Mouse (Mus musculus): ENCODE results near the gene Pan2.
"Not testable (repeated sequence)": the region's sequence is repeated elsewhere in the genome, so short reads cannot be mapped to it uniquely, and the experiment has no call there.

Pan2 gene

DNA sequence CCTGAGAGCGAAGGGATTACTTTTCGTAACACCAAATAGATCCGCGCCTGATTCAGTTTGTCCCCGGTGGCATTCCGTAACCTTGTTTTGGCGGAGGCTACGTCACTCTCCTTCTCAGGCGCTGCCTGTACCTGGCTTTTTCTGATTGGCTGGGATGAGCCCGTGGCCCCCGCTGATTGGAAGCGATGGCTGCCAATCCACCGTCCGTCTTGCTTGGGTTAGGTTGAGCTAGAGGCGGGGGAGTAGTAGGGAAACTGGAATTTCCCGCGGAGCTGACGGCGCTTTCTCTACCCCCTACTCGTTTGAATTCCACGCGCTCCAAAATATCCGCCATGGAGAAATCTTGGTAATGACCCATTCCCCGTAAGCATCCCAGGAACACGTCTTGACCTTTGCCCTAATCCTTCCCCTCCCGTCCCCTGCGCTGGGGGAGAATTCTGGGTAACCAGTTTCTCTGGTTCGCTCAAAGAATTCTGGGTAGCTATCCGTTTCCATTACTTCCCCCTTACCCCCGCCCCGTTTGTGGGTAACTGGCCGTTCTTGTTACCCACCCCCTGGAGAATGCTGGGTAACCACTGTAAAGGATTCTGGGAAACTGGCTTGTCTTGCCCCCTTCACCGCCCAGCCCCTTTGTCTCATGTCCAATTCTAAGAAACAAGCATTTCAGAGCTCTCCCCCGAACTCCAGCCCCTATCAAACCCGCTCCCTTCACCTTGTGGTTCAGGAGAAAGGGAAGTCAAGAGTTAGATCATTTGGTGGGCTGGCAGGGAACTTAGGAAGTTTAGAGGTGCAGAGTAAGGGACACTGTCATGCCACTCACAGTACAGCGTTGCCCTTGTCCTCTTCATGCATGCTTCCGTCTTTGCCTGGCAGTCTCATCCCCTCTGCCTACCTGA lies at the start of gene Pan2:
Pan2 (plus strand) TSS at position 210 of the 896 bp plus-strand sequence.
- in situ Hi-C loops (cut with MboI), result no loop called here

DNA sequence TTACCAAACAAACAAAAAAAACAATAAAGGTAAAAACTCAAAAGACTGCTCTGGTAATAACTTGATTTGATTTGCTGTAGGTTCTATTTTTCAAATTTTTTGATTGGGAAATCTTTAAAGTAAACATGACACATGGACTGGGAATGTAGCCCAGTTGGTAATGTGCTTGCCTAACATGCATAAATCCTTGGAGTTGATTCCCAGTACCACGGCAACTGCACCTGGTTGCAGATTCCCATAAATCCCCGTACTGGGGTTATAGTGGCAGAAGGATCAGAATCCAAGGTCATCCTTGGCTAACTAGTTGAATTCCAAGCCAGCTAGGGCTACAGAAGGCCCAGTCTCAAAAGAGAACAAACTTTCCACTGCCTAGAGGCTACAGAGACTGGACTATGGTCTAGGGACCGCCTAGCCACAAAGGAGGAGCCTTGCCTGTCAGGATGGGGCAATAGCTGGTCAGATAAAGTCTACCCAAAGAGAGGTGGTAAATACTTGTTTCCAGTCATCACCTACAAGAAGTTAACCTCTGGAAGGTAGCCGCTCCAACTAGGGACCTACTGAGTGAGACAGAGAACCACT lies 49.4 kb upstream of the Pan2 start, which contains the start of gene Apon:
Apon (plus strand) TSS at position 420 of the 579 bp plus-strand sequence.
- in situ Hi-C loops (cut with MboI), result no loop called here

DNA sequence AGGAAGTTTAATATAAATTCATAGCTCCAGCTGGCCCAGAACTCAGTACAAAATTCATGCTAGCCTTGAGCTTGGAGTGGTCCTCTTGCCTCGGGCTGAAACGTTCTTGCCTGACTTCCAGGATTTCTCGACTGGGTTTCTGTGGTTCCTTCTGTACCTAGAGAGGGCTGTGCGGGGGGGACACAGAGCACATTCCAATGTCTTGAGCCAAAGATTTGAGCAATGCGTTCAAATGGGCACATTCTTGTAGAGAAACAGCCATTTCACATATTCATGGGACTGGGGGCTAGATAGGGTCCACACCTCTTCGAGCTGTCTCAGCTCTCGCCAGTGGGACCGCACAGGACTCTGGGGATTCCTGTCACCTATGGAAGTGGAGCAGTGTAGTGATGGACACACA lies 47.2 kb upstream of the Pan2 start:
- in situ Hi-C loops (cut with MboI), result no loop called here

DNA sequence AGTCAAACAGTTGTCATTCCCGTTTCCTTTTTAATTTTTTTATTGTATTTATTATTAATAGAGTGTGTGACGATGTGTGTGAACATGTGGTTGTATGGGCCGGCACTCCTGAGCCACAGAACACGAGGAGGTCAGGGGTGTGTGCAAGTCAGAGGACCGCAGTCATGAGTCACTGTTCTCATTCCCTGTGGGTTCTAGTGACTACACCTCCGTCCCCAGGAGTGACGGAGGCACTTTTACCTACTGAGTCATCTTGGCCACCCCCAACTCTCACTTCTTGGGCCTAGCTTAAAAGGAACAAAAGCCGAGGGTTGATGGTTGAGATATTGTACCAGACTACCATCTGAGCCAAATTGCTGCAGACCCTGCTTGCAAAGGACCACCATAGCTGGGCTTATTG lies 46.8 kb upstream of the Pan2 start:
- in situ Hi-C loops (cut with MboI), result no loop called here

DNA sequence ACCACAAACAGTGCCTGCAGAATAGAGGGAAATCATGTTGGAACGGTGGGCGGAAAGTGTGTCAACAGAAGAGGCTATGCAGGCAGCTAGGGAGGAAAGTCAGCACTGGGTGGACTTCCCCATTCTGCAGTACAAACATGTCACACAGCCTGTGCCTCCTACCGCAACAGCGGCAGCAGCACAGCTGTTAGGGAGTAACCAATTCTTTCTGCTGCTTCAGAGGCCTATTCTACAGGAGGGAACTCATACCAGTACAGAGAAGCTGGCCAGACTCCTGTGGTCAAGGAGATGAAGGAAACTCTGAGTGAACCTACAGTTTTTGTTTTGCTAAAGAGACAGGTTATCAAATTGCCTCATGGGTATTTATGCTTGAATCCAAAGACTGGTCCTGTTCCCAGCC lies 44.2 kb upstream of the Pan2 start:
- in situ Hi-C loops (cut with MboI), result no loop called here

DNA sequence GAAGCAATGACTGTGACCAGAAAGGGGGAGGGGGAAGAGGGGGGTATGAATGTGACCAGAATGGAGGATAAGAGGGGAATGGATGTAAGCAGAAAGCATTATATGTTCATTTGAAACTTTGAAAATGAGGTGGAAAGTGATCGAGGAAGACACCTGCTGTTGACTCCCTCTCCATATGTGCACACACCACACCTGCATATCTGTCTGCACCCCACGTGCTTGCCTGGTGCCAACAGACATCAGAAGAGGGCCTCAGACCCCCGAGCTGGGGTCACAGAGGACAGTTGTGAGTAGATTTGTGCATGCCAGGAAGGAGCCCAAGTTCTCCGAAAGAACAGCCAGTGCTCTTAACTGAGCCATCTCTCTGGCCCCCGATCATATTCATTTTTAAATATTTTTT lies 43.2 kb upstream of the Pan2 start:
- in situ Hi-C loops (cut with MboI), result no loop called here

DNA sequence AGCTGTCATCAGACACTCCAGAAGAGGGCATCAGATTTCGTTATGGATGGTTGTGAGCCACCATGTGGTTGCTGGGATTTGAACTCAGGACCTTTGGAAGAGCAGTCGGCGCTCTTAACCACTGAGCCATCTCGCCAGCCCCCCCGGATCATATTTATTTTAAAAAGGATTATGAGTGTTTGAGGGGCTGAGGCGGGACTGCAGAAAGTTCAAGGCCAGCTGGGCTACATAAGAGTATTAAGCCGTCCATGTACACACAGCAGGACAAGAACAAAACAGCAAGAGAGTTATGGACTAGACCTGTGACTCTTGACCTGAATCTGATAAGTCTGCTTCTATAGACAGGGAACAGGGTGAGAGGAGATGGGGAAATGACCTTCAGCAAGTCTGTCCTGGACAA lies 42.8 kb upstream of the Pan2 start:
- in situ Hi-C loops (cut with MboI), result not testable (repeated sequence)

DNA sequence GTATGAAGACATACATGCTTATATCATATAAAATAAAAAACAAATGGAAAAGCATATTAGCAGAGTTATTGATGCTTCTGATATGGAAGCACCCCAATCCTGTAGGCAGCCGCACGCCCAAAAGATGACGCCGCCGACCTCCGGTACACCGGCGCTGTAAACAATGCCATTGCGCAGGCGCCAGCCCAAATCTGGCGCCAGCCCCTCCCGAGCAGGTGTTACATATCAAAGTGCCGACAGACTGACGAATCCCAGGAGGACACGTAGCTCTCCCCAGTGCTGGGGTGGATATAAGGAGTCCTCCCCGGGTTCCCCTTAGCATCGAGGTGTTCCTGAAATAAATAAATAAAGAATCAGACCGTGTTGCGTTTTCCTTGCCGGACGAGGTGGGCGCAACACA lies 40.8 kb upstream of the Pan2 start:
- in situ Hi-C loops (cut with MboI), result no loop called here

DNA sequence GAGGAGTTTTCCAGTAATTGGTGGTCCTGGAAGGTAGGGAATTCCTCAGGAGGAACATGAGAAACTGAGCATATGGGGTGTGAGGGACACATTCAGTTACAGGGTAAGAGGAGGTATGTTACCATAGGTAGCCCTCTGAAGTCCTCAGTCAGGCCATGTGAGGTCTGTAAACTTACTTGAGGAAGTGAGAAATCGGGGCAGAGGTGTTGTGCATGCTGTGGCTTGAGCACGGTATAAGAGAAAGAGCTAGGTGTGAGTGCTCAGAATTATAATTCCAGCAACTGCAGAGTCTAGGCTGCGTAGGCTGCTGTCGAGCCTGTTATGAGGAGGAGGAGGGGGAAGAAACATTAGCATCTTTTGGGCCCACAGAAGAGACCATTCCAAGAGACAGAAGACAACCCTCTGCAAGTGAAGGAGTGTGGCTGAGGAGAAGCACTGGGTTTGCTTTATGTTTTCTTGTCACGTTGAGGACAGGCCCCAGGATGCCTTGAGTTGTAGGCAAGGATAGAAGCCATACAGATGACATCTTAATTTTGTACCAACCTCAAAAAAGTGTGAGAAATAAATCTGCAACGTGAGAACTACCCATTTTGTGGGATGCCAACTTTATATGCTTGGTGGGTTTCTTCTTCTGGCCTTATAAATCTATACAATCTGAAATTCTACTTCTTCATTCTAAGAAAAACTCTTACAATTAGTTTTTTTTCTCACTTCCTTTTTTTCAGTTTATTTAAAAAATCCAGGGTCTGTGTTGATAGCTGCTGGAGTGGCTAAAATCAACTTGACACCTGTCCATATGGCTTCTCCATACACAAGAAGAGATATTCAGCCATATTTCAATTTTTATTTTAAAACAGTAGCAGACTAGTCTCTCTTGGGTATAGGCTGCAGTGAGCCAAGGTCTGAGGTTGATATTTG lies 39.5 kb upstream of the Pan2 start:
- in situ Hi-C loops (cut with MboI), result no loop called here

DNA sequence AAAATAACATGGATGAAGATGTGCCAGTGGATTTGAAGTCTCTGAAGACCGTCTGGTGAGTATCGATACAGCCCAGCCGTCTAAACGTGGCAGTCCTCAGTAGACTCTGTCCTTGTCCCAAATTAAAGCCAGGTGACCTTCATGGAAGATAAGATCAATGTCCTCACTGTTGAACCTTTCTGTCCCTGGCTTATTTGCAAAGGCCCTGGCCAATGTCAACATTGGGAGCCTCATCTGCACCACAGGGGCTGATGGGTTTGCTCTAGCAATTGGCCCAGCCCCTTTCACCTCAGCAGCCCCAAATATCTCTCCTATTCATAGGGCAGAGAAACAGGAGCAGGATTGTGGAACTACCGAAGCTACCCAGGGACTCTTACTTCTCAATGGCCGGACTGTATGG lies 34.8 kb upstream of the Pan2 start, which contains the start of gene Apof:
Apof (plus strand) TSS at position 301 of the 400 bp plus-strand sequence.
- in situ Hi-C loops (cut with MboI), result no loop called here

DNA sequence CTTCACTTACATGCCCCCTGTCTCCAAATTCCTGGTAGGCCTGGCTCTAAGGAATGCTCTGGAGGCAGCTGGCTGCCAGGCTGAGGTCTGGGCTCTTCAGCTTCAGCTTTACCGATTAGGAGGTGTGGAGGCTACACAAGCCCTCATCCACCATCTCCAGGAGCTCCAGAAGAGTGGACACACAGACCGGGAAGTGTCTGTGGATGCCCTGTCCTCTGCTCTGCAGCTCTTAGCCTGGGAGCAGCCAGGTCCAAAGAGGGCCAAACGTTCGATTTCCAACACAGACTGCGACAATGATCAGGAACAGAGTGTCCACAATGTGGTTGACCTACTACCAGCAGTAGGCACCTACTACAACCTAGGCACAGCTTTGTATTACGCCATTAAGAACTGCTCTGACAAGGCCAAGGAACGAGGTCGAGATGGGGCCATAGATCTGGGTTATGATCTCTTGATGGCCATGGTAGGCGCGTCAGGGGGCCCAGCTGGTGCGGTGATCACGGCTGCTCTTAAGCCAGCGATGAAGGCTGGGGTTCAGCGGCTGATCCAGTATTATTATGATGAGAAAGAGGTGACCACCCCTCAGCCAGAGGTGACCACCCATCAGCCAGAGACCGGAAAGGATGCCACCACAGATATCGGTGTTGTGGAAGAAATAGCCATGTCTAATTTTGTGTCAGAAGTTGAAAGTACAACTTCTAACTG lies 33.8 kb upstream of the Pan2 start:
- in situ Hi-C loops (cut with MboI), result no loop called here

DNA sequence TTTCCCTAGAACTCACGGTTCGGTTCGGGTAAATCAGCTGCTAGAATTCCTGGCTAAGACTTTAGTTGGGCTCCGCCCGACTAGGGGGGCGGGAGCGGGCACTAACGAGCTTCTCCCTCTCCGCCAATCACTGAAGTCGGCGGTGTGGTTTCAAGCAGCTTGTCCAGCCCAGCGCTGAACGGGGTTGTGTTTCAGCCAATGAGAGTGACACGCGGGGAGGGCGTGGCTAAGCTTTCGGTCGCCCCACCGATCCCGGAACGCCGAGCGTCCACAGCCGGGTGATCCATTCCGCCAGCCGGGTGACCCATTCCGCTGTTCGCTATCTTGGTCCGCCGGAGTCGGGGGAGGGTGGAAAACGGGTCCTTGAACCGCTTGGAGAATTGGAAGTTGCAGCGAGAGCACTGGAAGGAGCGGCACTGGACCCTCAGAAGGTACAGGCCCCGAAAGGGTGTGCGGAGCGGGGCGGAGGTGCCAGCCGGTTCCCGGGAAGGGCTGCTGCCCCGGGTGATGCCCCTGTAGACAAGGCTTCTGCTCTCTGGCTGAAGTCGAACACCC lies 32.8 kb upstream of the Pan2 start, which contains the start of gene Stat2:
Stat2 (plus strand) TSS at position 273 of the 555 bp plus-strand sequence.
- in situ Hi-C loops (cut with MboI), result no loop called here

DNA sequence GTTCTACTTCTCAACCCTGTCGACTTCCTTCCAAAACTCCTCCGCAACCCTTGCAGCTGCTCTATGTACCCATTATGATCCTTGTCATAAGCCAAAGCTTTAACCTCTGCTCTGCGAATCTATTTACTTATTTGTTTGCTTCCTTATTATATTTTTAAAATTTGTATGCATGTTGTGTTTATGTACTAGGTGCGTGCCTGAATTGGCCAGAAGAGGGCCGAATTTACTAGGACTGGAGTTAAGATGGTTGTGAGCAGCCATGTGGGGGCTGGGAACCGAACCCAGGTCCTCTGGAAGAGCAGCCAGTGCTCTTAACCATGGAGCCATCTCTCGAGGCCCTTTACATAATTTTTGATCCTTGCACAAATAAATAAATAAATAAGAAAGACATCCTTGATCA lies 32.3 kb upstream of the Pan2 start:
- in situ Hi-C loops (cut with MboI), result no loop called here

DNA sequence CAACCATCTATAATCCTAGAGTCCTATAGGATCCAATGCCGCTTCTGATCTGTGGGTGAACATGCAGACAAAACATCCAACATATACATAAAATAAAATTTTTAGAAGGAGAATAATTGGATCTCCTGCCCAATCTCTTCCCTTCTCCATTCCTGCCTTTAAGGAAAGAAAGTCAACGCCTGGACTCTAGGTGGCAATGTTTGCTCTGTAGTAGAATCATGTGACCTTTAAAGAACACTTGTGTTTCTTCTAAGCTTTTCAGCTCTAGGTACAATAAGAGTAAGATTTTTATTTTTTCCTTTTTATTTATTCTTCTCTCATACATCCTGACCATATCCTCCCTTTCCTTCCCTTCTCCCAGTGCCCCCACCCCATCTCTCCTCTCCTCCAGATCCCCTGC lies 31.3 kb upstream of the Pan2 start:
- in situ Hi-C loops (cut with MboI), result no loop called here

DNA sequence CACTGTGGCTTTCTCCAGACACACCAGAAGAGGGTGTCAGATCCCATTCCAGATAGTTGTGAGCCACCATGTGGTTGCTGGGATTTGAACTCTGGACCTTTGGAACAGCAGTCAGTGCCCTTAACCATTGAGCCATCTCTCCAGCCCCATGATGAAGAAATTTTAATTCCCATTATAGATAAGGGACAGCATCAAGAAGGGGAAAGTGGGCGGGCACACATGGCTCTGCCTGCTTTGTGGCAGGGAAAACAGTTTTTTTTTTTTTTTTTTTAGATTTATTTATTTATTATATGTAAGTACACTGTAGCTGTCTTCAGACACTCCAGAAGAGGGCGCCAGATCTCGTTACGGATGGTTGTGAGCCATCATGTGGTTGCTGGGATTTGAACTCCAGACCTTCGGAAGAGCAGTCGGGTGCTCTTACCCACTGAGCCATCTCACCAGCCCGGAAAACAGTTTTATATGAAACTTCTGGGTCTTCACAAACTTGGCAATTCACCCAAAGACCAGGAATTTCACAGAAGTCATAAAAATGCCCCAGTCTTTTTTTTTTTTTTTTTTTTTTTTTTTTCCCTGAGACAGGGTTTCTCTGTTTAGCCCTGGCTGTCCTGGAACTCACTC lies 30.2 kb upstream of the Pan2 start:
- in situ Hi-C loops (cut with MboI), result not testable (repeated sequence)

DNA sequence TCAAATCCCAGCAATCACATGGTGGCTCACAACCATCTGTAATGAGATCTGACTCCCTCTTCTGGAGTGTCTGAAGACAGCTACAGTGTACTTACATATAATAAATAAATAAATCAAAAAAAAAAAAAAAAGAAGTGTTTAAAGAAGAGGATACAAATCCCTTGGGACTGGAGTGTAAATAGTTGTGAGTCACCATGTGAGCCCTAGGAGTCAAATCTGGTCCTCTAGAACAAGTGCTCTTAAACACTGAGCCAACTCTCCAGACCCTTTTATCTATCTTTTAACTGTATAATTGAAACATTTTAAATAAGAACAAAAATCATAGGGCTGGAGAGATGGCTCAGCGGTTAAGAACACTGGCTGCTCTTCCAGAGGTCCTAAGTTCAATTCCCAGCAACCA lies 27.8 kb upstream of the Pan2 start:
- in situ Hi-C loops (cut with MboI), result not testable (repeated sequence)

DNA sequence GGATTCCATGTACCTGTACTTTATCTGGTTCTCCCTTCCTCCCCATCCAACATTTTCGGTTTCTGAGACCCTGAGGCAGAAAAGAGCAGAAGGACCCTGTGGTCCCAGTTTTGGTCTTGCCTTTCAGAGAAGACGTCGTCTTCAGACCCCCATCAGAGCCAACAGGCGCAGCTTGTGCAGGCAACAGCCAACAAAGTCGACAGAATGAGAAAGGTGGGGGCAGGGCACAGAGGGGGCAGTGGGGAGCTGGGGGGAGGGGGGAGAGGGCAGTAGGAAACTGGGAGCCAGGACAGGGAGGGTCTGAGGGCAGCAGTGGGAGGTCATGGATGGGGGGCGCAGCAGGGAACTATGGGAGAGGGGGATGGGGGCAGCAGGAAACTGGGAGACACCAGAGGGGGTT lies 25.0 kb upstream of the Pan2 start:
- in situ Hi-C loops (cut with MboI), result no loop called here

DNA sequence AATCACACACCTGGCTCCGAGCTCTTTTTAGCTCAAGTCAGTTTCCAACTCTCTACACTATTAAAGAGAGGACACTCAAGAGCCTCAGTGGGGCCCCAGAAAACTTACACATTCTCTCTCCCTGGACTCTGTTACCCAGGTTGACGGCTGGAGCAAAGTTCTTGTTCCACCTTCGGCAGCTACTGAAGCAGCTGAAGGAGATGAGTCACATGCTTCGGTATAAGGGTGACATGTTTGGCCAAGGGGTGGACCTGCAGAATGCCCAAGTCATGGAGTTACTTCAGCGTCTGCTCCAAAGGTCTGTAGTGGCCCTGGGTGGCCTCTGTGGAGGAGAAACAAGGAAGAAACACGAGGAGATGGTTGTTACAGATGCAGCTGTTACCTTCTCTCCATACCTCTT lies 22.2 kb upstream of the Pan2 start:
- in situ Hi-C loops (cut with MboI), result no loop called here

DNA sequence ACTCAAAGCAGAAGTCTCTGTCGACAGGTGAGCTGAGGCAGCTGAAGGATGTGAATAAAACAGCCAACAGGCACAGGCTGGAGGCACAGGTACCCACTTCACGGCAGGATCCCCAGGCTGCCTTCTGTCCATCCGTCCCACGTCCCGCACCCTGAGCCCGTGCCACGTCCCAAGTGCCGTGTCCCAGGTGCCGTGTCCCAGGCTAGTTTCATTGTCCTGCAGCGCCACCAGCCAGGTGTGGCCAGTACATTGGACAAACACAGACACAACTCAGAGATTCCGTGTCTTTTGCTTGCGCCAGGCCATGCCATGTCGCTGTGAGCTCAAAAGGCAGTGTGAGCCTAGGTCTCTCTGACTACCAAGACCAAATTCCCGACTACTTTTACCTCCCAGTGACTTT lies 21.5 kb upstream of the Pan2 start:
- in situ Hi-C loops (cut with MboI), result no loop called here

DNA sequence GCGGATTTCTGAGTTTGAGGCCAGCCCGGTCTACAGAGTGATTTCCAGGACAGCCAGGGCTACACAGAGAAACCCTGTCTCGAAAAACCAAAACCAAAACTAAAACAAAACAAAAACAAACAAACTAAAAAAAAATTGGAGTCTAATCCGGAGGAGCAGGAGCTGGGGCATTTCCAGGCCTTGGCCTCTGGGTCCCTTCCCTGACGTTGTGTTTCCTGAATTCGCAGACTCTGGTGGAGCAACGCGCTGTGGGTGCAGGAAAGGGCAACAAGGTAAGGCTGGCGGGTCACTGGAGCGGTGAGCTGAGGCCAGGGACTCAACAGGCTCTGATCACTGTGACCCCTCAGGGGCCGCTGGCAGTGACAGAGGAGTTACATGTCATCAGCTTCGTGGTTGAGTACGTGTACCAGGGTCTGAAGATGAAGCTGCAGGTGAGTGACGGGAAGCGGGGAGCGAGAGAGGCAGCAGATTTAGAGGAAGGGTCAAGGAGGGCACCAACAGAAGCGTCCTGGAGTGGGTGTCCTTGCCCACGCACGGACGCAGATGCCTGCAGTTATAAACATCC lies 20.2 kb upstream of the Pan2 start:
- in situ Hi-C loops (cut with MboI), result no loop called here
